Mouse (Mus musculus): ENCODE results near the gene Gm43064. TPM values are rescaled to one million over a fixed set of nuclear protein-coding genes. Genes with fewer than 3 reads are reported as not detected.

Gene Gm43064
- total RNA-seq, 2 experiments from 2014 or later = 0.42 to 0.79 TPM

GRCm38 (mm10) chr3:103852565-103853299 is 43.4 kb downstream of the Gm43064 start:
- peak in 1 of 2 experiments; percentile 44 for DNase-seq (ENCODE audit: low spot score in 2 of 2)

DNA sequence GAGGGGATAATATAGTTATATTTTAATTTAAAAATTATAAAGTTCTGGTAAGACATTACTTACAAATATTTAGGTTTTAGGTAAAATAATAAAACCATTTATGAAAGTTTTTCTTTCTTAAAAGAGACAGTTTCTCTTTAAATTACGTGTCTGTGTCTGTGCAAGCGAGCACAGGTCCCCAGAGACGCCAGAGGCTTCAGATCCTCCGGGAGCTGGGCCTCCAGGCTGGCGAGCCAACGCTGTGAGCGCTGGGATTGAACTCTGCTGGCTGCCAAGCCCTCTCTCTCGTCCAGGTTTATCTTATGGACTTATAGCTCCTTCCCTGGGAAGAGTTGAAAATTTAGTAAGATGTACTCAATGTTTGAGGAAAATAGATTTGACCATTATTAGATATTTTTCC is 44.4 kb downstream of the Gm43064 start:
- no peak for DNase-seq (ENCODE audit: low spot score in 2 of 2)

GRCm38 (mm10) chr3:103857036-103857805 is 47.8 kb downstream of the Gm43064 start:
- DNase-seq (ENCODE audit: low spot score in 2 of 2) = no peak

- no peak for DNase-seq (ENCODE audit: low spot score in 2 of 2)
Measured at GRCm38 (mm10) chr3:103857977-103858563, 48.7 kb downstream of the Gm43064 start.

GRCm38 (mm10) chr3:103858881-103859801 is 49.8 kb downstream of the Gm43064 start, which contains the start of gene Ptpn22:
Ptpn22 (plus strand) TSS chr3:103859795.
- DNase-seq (ENCODE audit: low spot score in 2 of 2) = no peak

- DNase-seq (ENCODE audit: low spot score in 2 of 2) = no peak
Measured at GRCm38 (mm10) chr3:103859851-103860391, 50.5 kb downstream of the Gm43064 start.

DNA sequence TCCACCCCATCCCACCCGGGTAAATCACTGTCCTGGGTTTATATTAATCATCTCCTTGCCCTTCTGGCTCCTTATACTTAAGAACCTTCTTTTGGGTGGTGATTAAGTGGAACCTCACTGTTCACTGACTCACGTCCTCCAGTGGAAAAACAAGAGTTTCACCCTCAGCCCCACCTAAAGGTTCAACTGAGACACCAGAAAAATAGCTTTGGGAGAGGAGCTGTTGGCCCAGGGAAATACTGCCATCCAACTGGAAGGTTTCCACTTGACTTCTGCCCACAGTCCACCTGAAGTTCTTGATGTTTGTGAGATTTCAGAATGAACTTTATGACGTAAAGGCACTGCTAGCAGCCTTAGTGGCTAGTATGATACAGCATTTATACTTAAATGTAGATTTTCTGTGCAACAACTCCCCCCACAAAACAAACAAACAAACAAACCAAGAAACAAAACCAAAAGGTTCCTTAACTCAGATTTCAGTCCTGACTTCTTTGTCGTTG is 53.4 kb downstream of the Gm43064 start:
- no peak for DNase-seq (ENCODE audit: low spot score in 2 of 2)

- DNase-seq (ENCODE audit: low spot score in 2 of 2) = no peak
Measured at GRCm38 (mm10) chr3:103864200-103864599, 54.8 kb downstream of the Gm43064 start.

DNA sequence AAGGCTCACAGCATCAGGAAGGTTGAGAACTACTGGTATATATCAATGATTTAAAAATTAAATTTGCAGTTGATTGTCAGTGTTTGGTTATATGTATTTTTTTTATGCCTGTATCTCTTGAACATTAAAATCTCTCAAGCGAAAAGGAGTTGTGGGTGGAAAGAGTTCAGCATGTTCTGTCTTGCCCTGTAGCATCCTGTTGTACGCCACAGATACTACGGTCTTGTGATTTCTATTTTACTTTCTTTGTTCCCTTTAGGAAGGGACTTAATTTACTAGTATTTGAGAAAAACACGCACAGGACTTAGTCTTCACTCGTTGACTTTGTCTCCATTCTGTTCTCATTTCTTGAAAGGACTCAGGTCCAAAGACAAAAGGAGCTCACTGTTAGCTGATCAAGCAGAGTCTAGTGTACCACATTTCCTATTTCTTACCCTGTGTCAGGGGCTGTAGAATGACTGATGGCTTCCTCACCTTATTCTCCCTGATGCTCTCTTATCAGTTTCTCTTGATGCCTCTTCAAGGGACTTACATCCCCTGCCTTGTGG is 58.1 kb downstream of the Gm43064 start:
- no peak for DNase-seq (ENCODE audit: low spot score in 2 of 2)

- no peak for DNase-seq (ENCODE audit: low spot score in 2 of 2)
Measured at GRCm38 (mm10) chr3:103868008-103868407, 58.6 kb downstream of the Gm43064 start.

GRCm38 (mm10) chr3:103872663-103873098 is 63.3 kb downstream of the Gm43064 start:
- no peak for DNase-seq (ENCODE audit: low spot score in 2 of 2)

- no peak for DNase-seq (ENCODE audit: low spot score in 2 of 2)
Measured at GRCm38 (mm10) chr3:103874329-103874728, 65.0 kb downstream of the Gm43064 start.

DNA sequence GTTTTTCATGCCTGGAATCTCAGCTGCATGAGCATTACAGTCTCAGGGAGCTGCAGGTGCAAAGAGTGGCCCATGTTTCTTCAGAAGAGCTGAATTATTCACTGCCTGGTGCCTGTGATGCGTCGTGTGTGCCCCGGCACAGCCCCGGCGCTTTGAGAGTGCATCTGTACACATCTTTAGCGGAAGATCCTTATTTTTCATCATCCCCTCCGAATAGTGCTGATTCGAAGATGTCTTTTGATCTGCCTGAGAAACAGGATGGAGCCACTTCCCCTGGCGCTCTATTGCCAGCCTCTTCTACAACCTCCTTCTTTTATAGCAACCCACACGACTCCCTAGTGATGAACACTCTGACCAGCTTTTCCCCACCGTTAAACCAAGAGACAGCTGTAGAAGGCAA is 76.6 kb downstream of the Gm43064 start:
- no peak for DNase-seq (ENCODE audit: low spot score in 2 of 2)

- peak in 1 of 2 experiments; percentile 75 for DNase-seq (ENCODE audit: low spot score in 2 of 2)
Measured at GRCm38 (mm10) chr3:103887581-103887980, 78.2 kb downstream of the Gm43064 start.

Other genes with a start within 250 kb of the Gm43064 start
- gene Syt6, start 234.3 kb upstream of the Gm43064 start, total RNA-seq (2021) = 1 to 10 TPM; 6.4 to 8.5 TPM
- 1 to 10 TPM in 1 of 2 experiments, under 1 TPM in 1; 0.18 to 1.2 TPM for gene Atg4a-ps, start 163.5 kb upstream of the Gm43064 start, total RNA-seq (2021)
- 10 to 100 TPM; 12.0 to 14.1 TPM for gene Olfml3, start 71.6 kb upstream of the Gm43064 start, total RNA-seq (2021)
- not detected for gene Gm10964, start 70.2 kb upstream of the Gm43064 start, total RNA-seq (2021)
- 100 to 1,000 TPM; 131 to 137 TPM for gene Hipk1, start 18.0 kb upstream of the Gm43064 start, total RNA-seq (2021)
- gene Dclre1b, start 129 bp upstream of the Gm43064 start, total RNA-seq (2021) = 10 to 100 TPM in 1 of 2 experiments, 1 to 10 TPM in 1; 9.0 to 12.2 TPM
- gene Ap4b1, start 53 bp upstream of the Gm43064 start, total RNA-seq (2021) = 10 to 100 TPM; 11.4 to 12.6 TPM
- gene Bcl2l15, start 23.0 kb downstream of the Gm43064 start, total RNA-seq (2021) = 1 to 10 TPM; 1.1 to 1.4 TPM
- under 1 TPM; 0.68 to 0.89 TPM for gene Ptpn22, start 50.2 kb downstream of the Gm43064 start, total RNA-seq (2021)
- gene Rsbn1, start 104.5 kb downstream of the Gm43064 start, total RNA-seq (2021) = 10 to 100 TPM; 22.1 to 25.9 TPM
- gene Phtf1, start 158.5 kb downstream of the Gm43064 start, total RNA-seq (2021) = 10 to 100 TPM; 42.4 to 43.7 TPM

Measured in layer of hippocampus, adult 18-20 months (tissue).